Mouse (Mus musculus) heart, postnatal 0 days (tissue): ENCODE measurements at regions not wholly inside any gene's neighbourhood (a gene's known extent, or its start where the extent isn't known, plus 50 kb on each side); places are given as distances from the start of the nearest gene placed in this dataset.

Experiments
- ATAC-seq: fragments of 200-750 bp; cut with Nextera tagmentation; 2 replicates; pipeline ENCODE4 v1.8.0; 2017; ENCODE audit warnings: low read depth, moderate number of reproducible peaks, moderate library complexity; ENCODE audit not compliant: insufficient read depth
- DNase-seq: peaks from one replicate; pipeline ENCODE4 v3.0.0-alpha.2; 2016; ENCODE audit warnings: low spot score
- H3K27ac ChIP-seq: fragments of 300-500 bp; sonication (generic); 2 replicates; pipeline ENCODE4 v1.5.1; 2014; ENCODE audit warnings: low read depth, mild to moderate bottlenecking
- H3K27me3 ChIP-seq: fragments of 300-500 bp; sonication (generic); 2 replicates; pipeline ENCODE4 v1.6.1; 2014; ENCODE audit warnings: low read length, mixed read lengths; ENCODE audit not compliant: control insufficient read depth, insufficient read depth
- H3K36me3 ChIP-seq: fragments of 300-500 bp; sonication (generic); replicated peaks from 2 replicates; pipeline ENCODE4 v1.6.1; 2014; ENCODE audit warnings: low read length, mixed read lengths; ENCODE audit not compliant: control insufficient read depth, insufficient read depth
- H3K4me1 ChIP-seq: fragments of 300-500 bp; sonication (generic); 2 replicates; pipeline ENCODE4 v1.6.1; 2014; ENCODE audit warnings: antibody characterized with exemption; ENCODE audit not compliant: control insufficient read depth, insufficient read depth
- H3K4me2 ChIP-seq: fragments of 300-500 bp; sonication (generic); 2 replicates; pipeline ENCODE4 v1.6.1; 2014; ENCODE audit warnings: low read depth, mild to moderate bottlenecking, low read length, moderate library complexity
- H3K4me3 ChIP-seq: fragments of 300-500 bp; sonication (generic); 2 replicates; pipeline ENCODE4 v1.5.1; 2014; ENCODE audit warnings: low read depth, low read length
- H3K9ac ChIP-seq: fragments of 300-500 bp; sonication (generic); replicated peaks from 2 replicates; pipeline ENCODE4 v1.6.1; 2014; ENCODE audit warnings: low read depth, low read length, mixed read lengths
- H3K9me3 ChIP-seq: fragments of 300-500 bp; sonication (generic); replicated peaks from 2 replicates; pipeline ENCODE4 v1.6.1; 2016; ENCODE audit warnings: low read length; ENCODE audit not compliant: control insufficient read depth
- CTCF ChIP-seq: IDR thresholded peaks from 2 replicates; pipeline ENCODE4 v1.5.1; 2016; ENCODE audit warnings: antibody characterized with exemption, control low read depth, low read depth
- EP300 ChIP-seq: IDR thresholded peaks from 2 replicates; pipeline ENCODE4 v1.6.1; 2016; ENCODE audit warnings: antibody characterized with exemption, low read depth
- WGBS: fragments of 180-500 bp; shearing (Covaris S2); extraction: QIAGEN DNeasy Blood & Tissue Kit; methylation state at CpG from one replicate; pipeline ENCODE4 v1.1.7; 2014; 5-methylcytosine and 5-hydroxymethylcytosine counted together

DNA sequence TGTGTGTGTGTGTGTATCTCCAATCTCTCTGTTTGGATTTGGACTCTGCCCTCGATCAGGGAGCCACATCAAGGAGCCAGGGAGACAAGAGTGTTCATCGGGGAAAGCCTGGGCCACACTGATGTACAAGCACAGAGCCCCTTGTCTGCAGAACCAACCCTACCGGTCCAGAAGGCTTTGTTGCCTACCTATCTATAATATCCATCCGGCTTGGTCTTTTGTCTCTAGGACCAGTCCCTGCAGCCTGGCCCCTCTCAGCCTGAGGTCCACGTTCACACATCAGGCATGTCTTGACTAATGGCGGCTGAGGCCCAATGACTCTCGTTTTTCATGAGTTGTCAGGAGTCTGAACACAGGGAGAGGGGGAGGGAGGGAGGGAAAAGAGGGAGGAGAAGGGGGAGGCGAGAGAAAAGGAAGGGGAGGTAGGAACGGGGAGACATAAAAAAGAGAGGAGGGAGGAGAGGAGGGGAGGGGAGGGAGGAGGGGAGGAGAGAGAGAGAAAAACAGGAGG is 64.7 kb downstream of the Cmpk2 start:
- ATAC-seq: no peak
- H3K27ac ChIP-seq: no peak overlapping the region
- 67% methylated on average over 9 of the region's 9 CpGs for WGBS

DNA sequence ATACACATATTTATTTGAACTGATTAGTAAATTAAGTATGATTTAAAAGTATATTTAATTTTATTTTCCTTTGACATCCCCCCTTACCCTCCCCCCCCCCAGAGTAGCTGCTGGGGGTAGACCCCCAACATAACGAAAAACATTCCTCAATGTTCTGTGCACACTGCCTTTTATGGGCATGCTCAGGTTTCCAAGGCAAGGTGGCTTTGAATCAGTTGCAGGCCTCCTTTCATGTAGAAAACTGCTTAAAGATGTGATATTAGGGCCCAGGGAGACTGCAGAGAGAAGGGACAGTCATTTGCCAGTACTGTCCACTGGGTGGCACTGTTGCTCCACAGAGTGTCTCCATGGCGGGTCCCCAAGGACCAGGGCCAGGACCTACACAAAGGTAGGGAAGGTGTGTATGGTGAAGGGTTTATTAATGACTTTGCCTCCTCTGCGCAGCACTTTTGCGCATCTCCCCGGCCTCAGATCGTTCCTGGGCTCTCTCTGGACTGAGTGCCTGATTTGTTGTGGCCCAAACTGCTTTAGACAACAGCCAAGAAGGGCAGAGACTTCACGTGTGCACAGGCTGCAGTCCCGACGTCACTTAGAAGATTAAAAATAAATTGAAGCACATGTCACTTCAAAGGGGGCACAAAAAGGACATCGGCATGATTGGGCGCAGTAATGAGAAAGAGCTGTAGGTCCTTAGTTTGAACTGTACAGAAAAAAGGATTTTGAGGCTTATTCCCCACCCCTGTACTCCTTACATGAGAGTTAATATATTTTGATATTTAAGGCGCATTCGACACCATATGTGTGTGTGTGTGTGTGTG is 64.0 kb downstream of the Cmpk2 start:
- WGBS: 49% methylated on average over 13 of the region's 13 CpGs
- H3K9ac ChIP-seq: no peak overlapping the region
- no peak overlapping the region for H3K4me3 ChIP-seq
- H3K36me3 ChIP-seq: no peaks in the 10 kb centered on the region
- TF ChIP-seq CTCF (peak; percentile 97), EP300 (no peak)
- ATAC-seq (peak; percentile 76; the same call in 1 of the 2 replicates), DNase-seq (peak; percentile 54)
- no peaks in the 10 kb centered on the region for H3K4me1 ChIP-seq
- no peak overlapping the region for H3K27ac ChIP-seq
- peaks cover 14% of the 10 kb centered on the region; the same call in 1 of the 2 replicates for H3K27me3 ChIP-seq
- H3K9me3 ChIP-seq: no peaks in the 10 kb centered on the region
- H3K4me2 ChIP-seq: no peak overlapping the region

More for the DNA sequence above, 64.7 kb downstream of the Cmpk2 start:
- TF ChIP-seq CTCF (no peak), EP300 (no peak)
- DNase-seq: no peak
- Histone ChIP-seq H3K36me3 (no peaks in the 10 kb centered on the region), H3K4me3 (no peak overlapping the region), H3K27me3 (peaks cover 14% of the 10 kb centered on the region; the same call in 1 of the 2 replicates), H3K4me1 (no peaks in the 10 kb centered on the region), H3K9ac (no peak overlapping the region), H3K4me2 (no peak overlapping the region), H3K9me3 (no peaks in the 10 kb centered on the region)

DNA sequence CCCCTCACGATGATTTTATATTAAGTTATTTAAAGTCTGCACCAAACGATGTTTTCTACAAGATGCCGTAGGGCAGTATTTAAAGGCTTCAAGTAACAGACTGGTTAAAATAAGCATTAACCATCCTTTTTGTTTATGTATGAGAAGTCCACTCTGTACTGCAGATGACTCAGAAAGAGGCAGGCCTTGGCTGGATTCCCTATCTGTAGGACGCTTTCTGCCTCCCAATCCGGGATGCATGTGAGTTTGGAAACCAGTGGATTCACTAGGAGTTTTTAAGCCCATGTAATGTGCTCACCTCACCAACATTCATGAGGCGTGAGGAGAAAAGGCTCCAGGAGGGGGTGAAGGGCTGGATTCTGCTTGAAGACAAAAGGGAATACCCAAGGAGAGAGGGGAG is 63.1 kb downstream of the Cmpk2 start:
- H3K4me1 ChIP-seq: no peaks in the 10 kb centered on the region
- H3K4me2 ChIP-seq: no peak overlapping the region
- no peak overlapping the region for H3K4me3 ChIP-seq
- DNase-seq (no peak), ATAC-seq (no peak)
- 0 out of 2 replicates have a peak, but pooled peaks cover 10% of the 10 kb centered on the region for H3K27me3 ChIP-seq
- H3K36me3 ChIP-seq: no peaks in the 10 kb centered on the region
- H3K9ac ChIP-seq: no peak overlapping the region
- no peaks in the 10 kb centered on the region for H3K9me3 ChIP-seq
- TF ChIP-seq EP300: no peak
- no peak for TF ChIP-seq CTCF
- WGBS: 70% methylated on average over 6 of the region's 6 CpGs
- no peak overlapping the region for H3K27ac ChIP-seq
